25 mouse cellular contexts compared by ENCODE assay signal in the genomic region with DNA sequence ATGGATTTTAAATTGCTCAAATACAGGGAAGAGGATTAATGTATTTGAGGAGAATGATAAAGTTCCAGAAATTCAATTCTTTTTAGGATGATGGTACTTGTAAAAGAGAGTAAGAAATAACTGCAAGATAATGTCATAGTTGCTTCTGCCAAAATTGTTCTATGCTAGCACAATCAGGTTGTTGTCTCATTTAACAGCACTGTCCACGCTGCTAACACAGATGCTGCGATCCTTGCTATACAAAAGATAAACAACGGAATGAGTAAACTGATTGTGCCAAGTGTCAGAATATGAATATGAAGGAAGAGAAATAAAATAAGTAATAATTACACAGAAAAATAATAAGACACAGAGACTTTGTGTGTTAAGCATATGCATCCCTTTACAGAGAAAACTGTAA.
DNase-seq lines count a peak whose midpoint lies in the region; ATAC-seq and TF ChIP-seq lines count a peak whose summit lies in the region.
"Had no signal": no experiment of that assay in that cellular context is flagged by ENCODE, and none has a peak within 500 bp of the region (broad histone marks: within the 10 kb centered on the region; RNA-seq: fewer than 3 reads in every experiment).

No protein-coding gene starts in this region.

- ATAC-seq in forebrain, embryonic 13.5 days, result peak; percentile 56
- ATAC-seq in midbrain, embryonic 15.5 days (replicated peaks), result peak; percentile 33
- no peak for ATAC-seq in midbrain, embryonic 16.5 days
- ATAC-seq in hindbrain, embryonic 13.5 days (ENCODE audit: low FRiP score), result no peak
- ATAC-seq: intestine, postnatal 0 days; Patski had no signal

- H3K27ac ChIP-seq in forebrain, embryonic 13.5 days, result peak overlapping the region; percentile 60; the same call in 1 of the 2 replicates
- H3K27ac ChIP-seq in forebrain, embryonic 10.5 days, result no peak overlapping the region
- peak overlapping the region; percentile 64 for H3K27ac ChIP-seq in layer of hippocampus, adult 2 months
- no peak overlapping the region for H3K27ac ChIP-seq in midbrain, embryonic 15.5 days
- no peak overlapping the region for H3K27ac ChIP-seq in midbrain, embryonic 16.5 days (ENCODE audit: low read length)
- no peak overlapping the region for H3K27ac ChIP-seq in hindbrain, embryonic 13.5 days
- H3K27ac ChIP-seq: embryonic facial prominence, embryonic 12.5 days; embryonic facial prominence, embryonic 15.5 days; heart, adult 2 months; heart, embryonic 10.5 days; heart, embryonic 13.5 days; hindbrain, embryonic 15.5 days had no signal

- DNase-seq in forebrain, embryonic 10.5 days (ENCODE audit: extremely low spot score, low spot score), result no peak
- DNase-seq in layer of hippocampus, adult 2 months (ENCODE audit: low spot score in 2 of 2), result no peak
- DNase-seq in layer of hippocampus, adult 11-12 months (ENCODE audit: low spot score), result no peak
- DNase-seq in cerebellum, adult 8-10 months, result no peak
- DNase-seq: adrenal gland, postnatal 10 days; adrenal gland, postnatal 36 days; cerebellum, adult 18-20 months; cerebellum, adult 9-11 months; cerebellum, postnatal 25 days; gastrocnemius, postnatal 10 days; gastrocnemius, postnatal 36 days; heart, adult 2 months; heart, postnatal 14 days; heart, postnatal 4 days had no signal

- no peaks in the 10 kb centered on the region for H3K9me3 ChIP-seq in forebrain, embryonic 13.5 days (replicated peaks)
- no peaks in the 10 kb centered on the region for H3K9me3 ChIP-seq in forebrain, embryonic 10.5 days
- no peaks in the 10 kb centered on the region for H3K9me3 ChIP-seq in midbrain, embryonic 15.5 days
- H3K9me3 ChIP-seq in midbrain, embryonic 16.5 days (replicated peaks; ENCODE audit: control insufficient read depth, low read length, poor library complexity, severe bottlenecking), result no peaks in the 10 kb centered on the region
- H3K9me3 ChIP-seq in hindbrain, embryonic 13.5 days, result no peaks in the 10 kb centered on the region
- H3K9me3 ChIP-seq: embryonic facial prominence, embryonic 12.5 days; embryonic facial prominence, embryonic 15.5 days; heart, embryonic 10.5 days; heart, embryonic 13.5 days; hindbrain, embryonic 15.5 days had no signal

- no peak overlapping the region for H3K4me3 ChIP-seq in forebrain, embryonic 13.5 days
- no peak overlapping the region for H3K4me3 ChIP-seq in forebrain, embryonic 10.5 days
- no peak overlapping the region for H3K4me3 ChIP-seq in layer of hippocampus, adult 2 months
- no peak overlapping the region for H3K4me3 ChIP-seq in midbrain, embryonic 15.5 days
- H3K4me3 ChIP-seq in midbrain, embryonic 16.5 days (ENCODE audit: low read depth, low read length), result no peak overlapping the region
- no peak overlapping the region for H3K4me3 ChIP-seq in hindbrain, embryonic 13.5 days
- H3K4me3 ChIP-seq: embryonic facial prominence, embryonic 12.5 days; embryonic facial prominence, embryonic 15.5 days; heart, adult 2 months; heart, embryonic 10.5 days; heart, embryonic 13.5 days; hindbrain, embryonic 15.5 days had no signal

- peaks cover 15% of the 10 kb centered on the region for H3K4me1 ChIP-seq in forebrain, embryonic 13.5 days
- H3K4me1 ChIP-seq in forebrain, embryonic 10.5 days, result peaks cover 11% of the 10 kb centered on the region
- no peaks in the 10 kb centered on the region for H3K4me1 ChIP-seq in midbrain, embryonic 15.5 days
- H3K4me1 ChIP-seq in midbrain, embryonic 16.5 days (ENCODE audit: control insufficient read depth, insufficient read depth, low read length), result peaks cover 7% of the 10 kb centered on the region
- 0 out of 2 replicates have a peak, but pooled peaks cover 9% of the 10 kb centered on the region for H3K4me1 ChIP-seq in hindbrain, embryonic 13.5 days (replicated peaks)
- H3K4me1 ChIP-seq: embryonic facial prominence, embryonic 12.5 days; embryonic facial prominence, embryonic 15.5 days; heart, embryonic 10.5 days; heart, embryonic 13.5 days; hindbrain, embryonic 15.5 days had no signal

- no peaks in the 10 kb centered on the region for H3K27me3 ChIP-seq in forebrain, embryonic 13.5 days
- no peaks in the 10 kb centered on the region for H3K27me3 ChIP-seq in forebrain, embryonic 10.5 days (ENCODE audit: poor library complexity, severe bottlenecking)
- no peaks in the 10 kb centered on the region for H3K27me3 ChIP-seq in midbrain, embryonic 15.5 days (replicated peaks)
- H3K27me3 ChIP-seq in midbrain, embryonic 16.5 days (ENCODE audit: control insufficient read depth, insufficient read depth, low read depth, low read length), result no peaks in the 10 kb centered on the region
- no peaks in the 10 kb centered on the region for H3K27me3 ChIP-seq in hindbrain, embryonic 13.5 days
- H3K27me3 ChIP-seq: embryonic facial prominence, embryonic 12.5 days; embryonic facial prominence, embryonic 15.5 days; heart, embryonic 13.5 days; hindbrain, embryonic 15.5 days had no signal

- H3K9ac ChIP-seq in forebrain, embryonic 13.5 days, result no peak overlapping the region
- no peak overlapping the region for H3K9ac ChIP-seq in midbrain, embryonic 15.5 days
- H3K9ac ChIP-seq in midbrain, embryonic 16.5 days (ENCODE audit: low read depth, low read length), result no peak overlapping the region
- H3K9ac ChIP-seq in hindbrain, embryonic 13.5 days, result no peak overlapping the region
- H3K9ac ChIP-seq: embryonic facial prominence, embryonic 12.5 days; embryonic facial prominence, embryonic 15.5 days; heart, embryonic 13.5 days; hindbrain, embryonic 15.5 days had no signal

- no peak for TF ChIP-seq CTCF in layer of hippocampus, adult 2 months (conservative IDR thresholded peaks at IDR 0.05)

- no peaks in the 10 kb centered on the region for H3K36me3 ChIP-seq in forebrain, embryonic 13.5 days (ENCODE audit: poor library complexity, severe bottlenecking)
- H3K36me3 ChIP-seq in forebrain, embryonic 10.5 days (replicated peaks), result no peaks in the 10 kb centered on the region
- H3K36me3 ChIP-seq in midbrain, embryonic 15.5 days (replicated peaks), result no peaks in the 10 kb centered on the region
- no peaks in the 10 kb centered on the region for H3K36me3 ChIP-seq in midbrain, embryonic 16.5 days (ENCODE audit: control insufficient read depth, insufficient read depth, low read length)
- H3K36me3 ChIP-seq in hindbrain, embryonic 13.5 days, result no peaks in the 10 kb centered on the region
- H3K36me3 ChIP-seq: embryonic facial prominence, embryonic 12.5 days; embryonic facial prominence, embryonic 15.5 days; heart, embryonic 10.5 days; heart, embryonic 13.5 days; hindbrain, embryonic 15.5 days had no signal

- H3K4me2 ChIP-seq in forebrain, embryonic 13.5 days, result no peak overlapping the region
- H3K4me2 ChIP-seq in midbrain, embryonic 15.5 days, result no peak overlapping the region
- no peak overlapping the region for H3K4me2 ChIP-seq in midbrain, embryonic 16.5 days (ENCODE audit: low read length)
- H3K4me2 ChIP-seq in hindbrain, embryonic 13.5 days, result no peak overlapping the region
- H3K4me2 ChIP-seq: embryonic facial prominence, embryonic 12.5 days; embryonic facial prominence, embryonic 15.5 days; heart, embryonic 13.5 days; hindbrain, embryonic 15.5 days had no signal

- WGBS in forebrain, embryonic 13.5 days, result 67% methylated on average over 3 of the region's 3 CpGs
- WGBS in forebrain, embryonic 10.5 days, result 92% methylated on average over 3 of the region's 3 CpGs
- 56% methylated on average over 3 of the region's 3 CpGs for WGBS in midbrain, embryonic 15.5 days
- 54% methylated on average over 3 of the region's 3 CpGs for WGBS in midbrain, embryonic 16.5 days
- 58% methylated on average over 3 of the region's 3 CpGs for WGBS in hindbrain, embryonic 13.5 days

Comparison
In these comparisons a context has a peak if more than half of its experiments do, and no peak if none do; other contexts are left out.
1. ATAC-seq: peak in forebrain, embryonic 13.5 days (single experiment) and midbrain, embryonic 15.5 days (single experiment); none in midbrain, embryonic 16.5 days (single experiment) and hindbrain, embryonic 13.5 days (single experiment).
2. H3K27ac ChIP-seq: peak in forebrain, embryonic 13.5 days (single experiment) and layer of hippocampus, adult 2 months (single experiment); none in forebrain, embryonic 10.5 days (single experiment), midbrain, embryonic 15.5 days (single experiment), midbrain, embryonic 16.5 days (single experiment) and hindbrain, embryonic 13.5 days (single experiment).